Mouse (Mus musculus) lung, postnatal 14 days (tissue): ENCODE data around the gene Dio1.

Source experiments
- DNase-seq: peaks from one replicate; pipeline ENCODE4 v3.0.0; 2021

Dio1 gene

DNA sequence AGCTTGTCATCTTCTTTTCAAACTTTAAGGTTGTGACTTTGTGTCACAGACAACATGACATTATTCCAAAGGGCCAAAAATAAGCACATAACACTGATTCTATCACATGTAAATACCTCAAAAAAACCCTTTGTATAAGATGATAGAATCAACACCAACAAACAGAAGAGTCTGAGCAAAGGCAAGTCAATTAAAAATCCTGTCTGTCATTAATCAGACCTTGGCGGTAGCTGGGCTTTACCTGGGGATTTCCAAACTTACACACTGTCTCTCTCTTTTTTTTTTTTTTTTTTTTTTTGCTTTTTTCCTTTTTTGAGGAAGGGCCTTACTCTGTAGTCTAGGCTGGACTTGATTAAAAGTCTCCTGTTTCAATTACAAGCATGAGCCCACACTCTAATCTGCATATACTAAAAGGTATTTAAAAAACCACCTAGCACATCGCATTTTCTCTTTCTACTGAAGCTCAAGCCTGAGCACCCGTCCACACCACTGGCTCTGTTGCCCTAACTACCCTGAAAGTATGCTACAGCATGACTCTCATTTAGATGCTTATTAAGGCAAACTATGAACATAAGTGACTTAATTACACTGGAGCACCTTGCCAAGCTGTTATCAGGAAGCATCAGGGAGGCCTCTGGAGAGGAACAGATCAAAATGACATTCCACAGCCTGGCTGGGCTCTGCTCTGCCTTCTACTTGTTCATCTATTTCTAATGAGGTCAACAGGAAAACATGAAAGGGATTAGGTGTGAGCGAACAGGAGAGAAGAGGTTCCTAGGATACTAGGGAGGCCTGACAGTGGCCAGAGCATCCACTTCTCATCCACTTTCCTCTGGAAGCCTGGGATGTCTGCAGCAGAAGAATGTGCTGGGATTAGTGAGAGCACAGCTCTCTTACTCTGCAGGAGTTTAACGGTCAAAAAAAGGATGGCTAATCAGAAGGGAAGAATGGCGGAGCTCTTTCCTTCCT lies 63.3 kb downstream of the Dio1 start:
- no peak for DNase-seq
